Mouse (Mus musculus): Measurements from ENCODE around the gene Hoxc9.

Gene Hoxc9

DNA sequence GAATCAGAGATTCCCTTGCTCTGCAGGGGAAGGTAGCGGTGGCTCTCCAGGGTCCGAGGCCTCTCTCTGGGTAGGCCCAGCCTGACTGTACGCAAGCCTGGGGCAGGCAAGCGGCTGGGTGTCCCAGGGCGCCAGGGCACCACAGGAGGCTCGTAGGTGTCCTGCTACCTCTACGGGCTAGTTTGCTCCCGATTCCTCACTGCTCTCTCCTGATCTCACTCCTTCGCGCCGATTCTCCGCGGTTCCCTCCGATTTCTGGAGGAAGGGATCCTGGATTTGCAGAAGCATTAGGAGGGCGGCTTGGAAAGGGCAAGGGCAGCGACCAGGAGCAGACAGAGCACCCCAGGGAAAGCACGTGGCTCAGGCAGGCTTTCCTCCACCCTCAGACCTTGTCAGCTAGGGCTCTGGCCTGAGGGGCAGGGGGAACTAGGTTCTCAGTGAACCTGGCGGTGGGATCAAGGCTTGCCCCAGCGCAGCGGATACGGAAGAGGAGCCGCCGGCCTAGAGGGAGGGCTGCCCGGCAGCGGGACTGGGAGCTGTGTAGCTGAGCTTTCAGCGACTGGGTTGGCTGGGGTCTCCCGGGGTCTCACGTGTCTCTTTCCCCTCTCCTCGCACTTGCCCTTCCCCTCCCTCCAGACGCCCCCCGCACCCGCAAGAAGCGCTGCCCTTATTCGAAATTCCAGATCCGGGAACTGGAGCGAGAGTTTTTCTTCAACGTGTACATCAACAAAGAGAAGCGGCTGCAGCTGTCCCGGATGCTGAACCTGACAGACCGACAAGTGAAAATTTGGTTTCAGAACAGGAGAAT lies 20.2 kb upstream of the Hoxc9 start:
- DNase-seq (ENCODE audit: low spot score in 2 of 2) = no peak

DNA sequence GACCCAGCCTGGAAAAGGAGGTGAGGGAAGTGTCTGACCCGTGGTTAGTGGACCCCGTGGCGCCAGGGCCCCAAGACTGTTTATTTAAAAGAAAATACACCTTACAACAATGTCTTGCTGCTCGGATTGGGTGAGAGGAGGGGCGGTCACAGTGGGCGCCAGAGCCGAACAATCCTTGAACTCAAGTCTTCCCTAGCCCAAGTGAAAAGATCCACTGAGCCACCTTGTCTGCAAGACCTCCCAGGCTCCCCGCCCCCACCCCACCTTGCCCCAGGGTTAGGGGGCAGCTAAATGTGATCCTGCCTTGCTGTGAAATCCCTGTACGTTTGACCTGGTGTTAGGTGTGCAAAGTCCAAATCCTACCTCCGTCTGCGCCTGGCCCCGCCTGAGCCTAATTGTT lies 19.3 kb upstream of the Hoxc9 start:
- no peak for DNase-seq (ENCODE audit: low spot score in 2 of 2)

DNA sequence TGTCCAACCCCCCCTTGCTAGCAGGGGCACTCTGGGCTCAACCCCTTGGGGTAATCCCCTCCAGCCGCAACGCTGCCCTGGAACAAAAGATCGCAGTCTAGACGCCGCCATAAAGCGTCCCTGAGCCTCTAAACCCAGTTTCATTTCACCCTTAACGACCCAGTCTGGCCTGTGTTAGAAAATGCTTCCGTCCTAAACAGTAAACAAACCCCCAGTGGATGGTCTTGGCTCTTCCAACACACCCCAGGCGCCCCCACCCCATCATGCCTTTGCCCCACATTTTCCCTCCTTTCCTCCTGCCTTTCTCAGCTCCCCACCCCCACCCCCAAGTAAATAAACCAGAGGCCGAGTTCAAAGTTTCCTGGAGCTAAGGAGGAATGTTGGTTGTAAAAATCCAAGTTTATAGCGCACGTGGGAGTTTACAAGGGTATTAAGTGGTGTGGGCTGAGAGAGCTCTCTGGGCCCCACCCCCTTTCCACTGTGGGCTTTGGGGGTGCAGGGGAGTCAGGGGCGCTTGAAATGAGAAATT lies 16.5 kb upstream of the Hoxc9 start:
- DNase-seq (ENCODE audit: low spot score in 2 of 2) = no peak

DNA sequence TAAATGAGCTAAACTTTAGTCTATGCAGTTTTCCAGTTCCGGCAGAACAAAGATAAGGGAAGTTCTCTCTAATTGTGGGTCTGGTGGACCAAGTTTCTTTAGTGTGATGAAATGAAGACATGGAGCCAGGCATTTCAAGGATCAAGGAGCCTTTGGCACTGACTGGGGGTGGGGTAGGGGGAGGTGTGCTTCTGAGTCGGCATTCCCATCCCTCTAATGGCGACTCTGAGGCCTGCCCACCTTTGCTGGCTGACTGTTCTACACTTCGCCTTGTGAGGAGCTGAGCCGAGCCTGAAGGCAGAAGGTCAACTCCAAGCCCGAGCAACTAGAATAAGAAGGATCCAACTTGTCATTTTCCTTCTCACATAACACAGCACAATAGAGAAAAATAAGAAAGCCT lies 14.5 kb upstream of the Hoxc9 start:
- DNase-seq (ENCODE audit: low spot score in 2 of 2) = no peak

DNA sequence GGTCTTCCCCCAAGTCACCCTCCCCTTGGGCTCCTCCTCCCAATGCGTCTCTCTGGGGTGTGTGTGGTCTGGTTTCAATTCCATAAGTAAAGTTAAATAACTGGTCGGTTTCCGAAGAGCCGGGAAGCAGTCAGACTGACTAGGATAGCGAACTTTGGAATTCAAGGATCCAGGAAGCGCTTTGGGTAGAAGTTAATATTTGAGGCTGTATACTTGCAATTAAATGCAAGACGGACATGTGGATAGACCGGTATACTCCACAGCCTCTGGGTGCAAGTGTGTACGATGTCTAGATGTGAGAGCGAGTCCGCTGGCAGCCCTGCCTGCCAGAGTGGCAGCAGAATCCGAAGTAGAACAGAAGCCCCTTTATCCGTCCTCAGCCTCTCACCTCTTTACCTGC lies 13.7 kb upstream of the Hoxc9 start:
- DNase-seq (ENCODE audit: low spot score in 2 of 2) = no peak

DNA sequence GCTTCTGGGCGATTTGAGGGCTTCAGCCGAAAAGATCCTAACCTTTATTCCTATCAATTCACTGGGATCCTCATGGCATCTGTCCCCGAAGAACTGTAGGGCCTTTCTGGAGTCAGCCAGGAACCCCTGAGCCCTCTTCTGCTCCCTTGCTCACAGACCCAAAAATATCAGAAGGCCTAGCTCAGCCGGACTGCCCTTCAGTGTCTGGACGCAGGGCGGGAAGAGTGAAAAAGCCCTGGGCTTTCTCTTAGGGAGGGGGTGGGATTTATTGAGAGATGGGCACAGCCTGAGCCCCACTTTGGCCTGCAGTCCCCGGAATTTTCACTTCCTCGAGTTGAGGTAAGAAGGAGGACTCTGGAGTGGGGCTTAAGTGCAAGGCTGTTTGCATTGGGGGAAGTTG lies 13.0 kb upstream of the Hoxc9 start:
- no peak for DNase-seq (ENCODE audit: low spot score in 2 of 2)

DNA sequence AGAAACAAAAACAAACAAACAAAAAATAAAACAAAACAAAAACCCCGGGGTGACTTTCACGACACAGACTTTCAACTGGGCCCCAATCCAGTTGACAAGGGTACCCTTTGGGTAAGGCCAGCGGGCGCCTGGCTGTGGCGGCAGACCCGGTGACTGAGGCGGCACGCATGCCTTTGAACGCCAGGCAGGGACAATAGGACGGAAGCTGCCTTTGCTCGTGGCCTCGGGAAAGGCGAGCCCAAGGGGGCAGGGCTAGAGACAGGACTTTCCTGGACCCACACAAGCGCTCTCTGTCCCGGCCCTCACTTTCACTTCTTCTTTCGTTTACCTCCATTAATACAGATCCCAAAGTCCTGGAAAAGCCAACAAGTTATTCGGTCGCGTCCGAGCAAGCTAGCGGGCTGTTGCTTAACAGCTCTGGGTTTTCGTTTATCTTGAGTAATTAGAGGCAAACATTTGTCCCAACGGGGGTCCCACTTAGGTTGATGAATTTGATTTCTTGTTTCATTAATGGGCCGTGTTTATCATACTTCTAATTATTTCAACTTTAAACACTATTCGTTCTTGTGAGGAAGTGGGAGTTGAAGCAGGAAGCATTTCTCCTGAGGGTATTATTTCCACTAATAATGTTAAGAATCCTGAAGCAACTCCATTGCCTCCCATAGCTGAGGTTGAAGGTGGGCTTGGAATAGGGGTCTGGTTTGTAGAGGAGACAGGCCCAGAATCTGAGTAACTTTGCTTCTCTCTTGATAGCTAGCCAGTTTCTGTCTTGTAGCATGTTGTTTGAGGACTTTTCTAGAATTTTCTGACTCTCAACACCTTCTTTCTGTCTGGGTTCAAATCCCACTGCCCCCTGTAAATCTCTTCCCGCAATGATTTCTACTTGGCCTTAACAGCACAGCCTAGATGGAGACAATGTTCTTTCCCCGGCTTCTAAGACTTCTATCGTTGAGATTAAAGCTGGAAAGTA lies 12.3 kb upstream of the Hoxc9 start:
- DNase-seq (ENCODE audit: low spot score in 2 of 2) = no peak

DNA sequence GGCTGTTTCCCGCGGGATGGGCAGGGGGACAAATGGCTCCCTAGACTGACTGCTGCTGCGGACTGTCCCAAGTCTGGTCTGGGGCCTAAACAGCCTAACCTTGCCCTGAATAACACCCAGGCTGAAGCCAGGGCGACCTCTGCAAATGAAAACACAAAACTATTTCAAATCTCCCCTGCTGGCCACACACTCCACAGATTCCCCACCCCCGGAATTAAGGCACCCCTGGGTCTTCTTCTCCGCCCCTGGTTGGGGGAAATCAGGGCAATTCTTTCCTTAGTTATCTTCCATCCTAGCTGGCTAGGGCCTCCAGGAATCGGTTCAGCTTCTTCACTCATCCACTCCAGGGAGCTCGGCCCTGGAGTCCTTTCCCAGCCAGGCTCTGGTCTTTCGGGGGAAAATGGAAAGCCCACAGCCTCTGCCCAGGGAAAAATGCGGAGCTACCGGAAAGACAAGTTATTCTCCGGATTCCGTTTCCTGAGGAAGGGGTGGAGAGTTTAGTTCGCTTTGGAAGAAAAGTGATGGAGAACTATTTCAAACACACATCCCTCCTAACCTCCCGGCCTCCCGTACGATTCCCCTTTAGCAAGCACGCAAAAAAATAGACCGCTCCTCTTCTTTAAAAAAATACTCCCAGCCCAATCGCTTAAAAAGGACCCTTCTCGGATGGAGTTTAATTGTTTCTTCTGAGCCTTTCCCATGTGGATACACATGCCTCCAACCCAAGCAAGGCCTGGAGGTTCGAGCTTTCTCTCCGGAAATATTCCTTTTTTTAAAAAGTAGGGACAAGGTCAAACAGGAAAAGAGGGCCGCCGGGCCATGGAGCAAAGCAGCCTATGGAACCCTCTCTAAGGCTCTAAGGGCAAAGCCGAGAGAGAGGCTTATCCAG lies 11.0 kb upstream of the Hoxc9 start:
- DNase-seq (ENCODE audit: low spot score in 2 of 2) = no peak

DNA sequence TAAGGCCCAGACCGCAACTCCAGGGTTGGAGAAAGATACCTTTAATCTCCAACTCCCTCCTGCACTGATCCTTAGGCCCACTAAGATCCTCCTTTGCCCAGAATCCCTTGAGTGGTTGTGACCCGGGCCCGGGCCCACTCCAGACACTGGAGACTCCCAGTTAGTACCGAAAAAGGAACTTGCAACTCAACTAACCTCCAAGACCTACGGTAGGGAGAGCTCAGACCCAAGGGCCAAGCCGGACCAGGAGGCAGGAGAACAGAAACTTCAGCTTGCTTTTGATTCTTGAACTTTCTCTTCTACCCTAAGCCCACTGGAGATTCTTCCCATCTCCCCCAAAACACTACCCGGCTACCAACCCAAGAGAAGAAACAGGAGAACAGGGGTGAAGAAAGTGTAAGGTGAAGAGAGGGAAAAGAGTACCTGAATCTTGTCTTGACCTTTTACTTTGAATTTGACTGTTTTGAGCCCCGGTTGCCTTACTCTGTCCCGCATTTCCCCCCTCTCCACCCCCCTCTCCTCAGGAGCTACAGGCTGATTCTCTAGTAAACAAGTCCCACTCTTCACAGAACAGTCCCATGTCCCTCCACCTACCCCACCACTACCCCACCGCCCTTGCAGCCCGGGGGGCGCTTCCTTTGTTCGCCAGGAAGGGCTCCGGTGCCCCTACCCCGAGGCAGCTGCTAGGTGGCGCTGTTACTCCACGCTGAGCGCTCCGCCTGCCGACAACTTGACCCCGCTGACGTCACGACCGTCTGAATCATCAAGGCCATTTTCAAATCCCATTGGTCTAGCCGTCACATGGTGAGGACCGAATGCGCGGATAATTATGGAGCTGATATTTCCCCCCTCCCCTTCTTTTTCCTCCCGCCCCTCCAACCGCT lies 10.1 kb upstream of the Hoxc9 start:
- no peak for DNase-seq (ENCODE audit: low spot score in 2 of 2)

DNA sequence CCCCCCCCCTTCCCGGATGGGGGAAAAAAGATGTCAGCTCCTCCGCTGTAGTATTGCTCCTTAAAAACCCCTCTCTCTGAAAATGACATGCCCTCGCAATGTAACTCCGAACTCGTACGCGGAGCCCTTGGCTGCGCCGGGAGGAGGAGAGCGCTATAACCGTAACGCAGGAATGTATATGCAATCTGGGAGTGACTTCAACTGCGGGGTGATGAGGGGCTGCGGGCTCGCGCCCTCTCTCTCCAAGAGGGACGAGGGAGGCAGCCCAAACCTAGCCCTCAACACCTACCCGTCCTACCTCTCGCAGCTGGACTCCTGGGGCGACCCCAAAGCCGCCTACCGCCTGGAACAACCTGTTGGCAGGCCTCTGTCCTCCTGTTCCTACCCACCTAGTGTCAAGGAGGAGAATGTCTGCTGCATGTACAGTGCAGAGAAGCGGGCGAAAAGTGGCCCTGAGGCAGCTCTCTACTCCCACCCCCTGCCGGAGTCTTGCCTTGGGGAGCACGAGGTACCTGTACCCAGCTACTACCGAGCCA lies 9.4 kb upstream of the Hoxc9 start, which contains the start of gene Hoxc10:
TSS of gene Hoxc10 (plus strand) at position 21 of the 536 bp plus-strand sequence.
- no peak for DNase-seq (ENCODE audit: low spot score in 2 of 2)

DNA sequence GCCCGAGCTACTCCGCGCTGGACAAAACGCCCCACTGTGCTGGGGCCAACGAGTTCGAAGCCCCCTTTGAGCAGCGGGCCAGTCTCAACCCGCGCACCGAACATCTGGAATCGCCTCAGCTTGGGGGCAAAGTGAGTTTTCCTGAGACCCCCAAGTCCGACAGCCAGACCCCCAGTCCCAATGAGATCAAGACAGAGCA lies 9.0 kb upstream of the Hoxc9 start, which contains the start of gene Hoxc5:
TSS of gene Hoxc5 (plus strand) at position 132 of the 199 bp plus-strand sequence.
- no peak for DNase-seq (ENCODE audit: low spot score in 2 of 2)

DNA sequence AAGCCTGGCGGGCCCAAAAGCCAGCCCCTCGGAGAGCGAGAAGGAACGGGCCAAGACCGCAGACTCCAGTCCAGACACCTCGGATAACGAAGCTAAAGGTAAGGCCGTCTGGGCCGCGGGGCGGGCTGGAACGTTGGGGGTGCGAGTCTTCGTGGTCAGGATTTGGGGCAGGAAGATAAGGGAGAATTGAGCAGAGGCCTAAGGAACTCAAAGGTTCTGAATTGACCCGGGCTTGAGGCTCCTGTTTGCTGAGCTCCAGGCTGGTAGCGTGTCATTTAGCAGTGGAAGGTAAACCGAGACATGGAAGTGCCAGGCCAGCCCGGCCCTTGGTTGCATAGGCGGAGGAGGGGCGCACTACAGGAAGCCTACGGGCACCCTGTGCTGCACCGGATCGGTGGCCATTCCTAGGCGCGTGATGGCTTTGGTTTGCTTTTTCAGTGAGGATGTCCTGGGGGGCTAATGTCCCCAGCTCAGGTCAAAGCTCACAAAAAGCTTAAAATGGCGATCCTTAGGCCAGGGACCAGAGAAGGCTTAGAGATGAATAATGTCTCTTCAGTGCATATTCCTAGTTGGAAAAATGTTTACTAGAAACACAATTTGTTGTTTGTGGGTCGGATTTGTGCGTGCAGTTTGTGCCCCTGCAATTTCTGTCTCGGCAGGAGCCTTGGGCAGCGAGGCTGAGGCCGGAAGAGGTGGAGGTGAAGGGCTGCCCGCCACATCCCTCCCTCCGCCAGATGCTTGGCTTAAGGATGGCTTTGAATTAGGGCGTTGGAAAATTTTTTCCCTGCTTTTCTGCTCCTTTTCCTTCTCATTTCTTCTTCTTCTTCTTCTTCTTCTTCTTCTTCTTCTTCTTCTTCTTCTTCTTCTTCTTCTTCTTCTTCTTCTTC lies 8.5 kb upstream of the Hoxc9 start:
- no peak for DNase-seq (ENCODE audit: low spot score in 2 of 2)

DNA sequence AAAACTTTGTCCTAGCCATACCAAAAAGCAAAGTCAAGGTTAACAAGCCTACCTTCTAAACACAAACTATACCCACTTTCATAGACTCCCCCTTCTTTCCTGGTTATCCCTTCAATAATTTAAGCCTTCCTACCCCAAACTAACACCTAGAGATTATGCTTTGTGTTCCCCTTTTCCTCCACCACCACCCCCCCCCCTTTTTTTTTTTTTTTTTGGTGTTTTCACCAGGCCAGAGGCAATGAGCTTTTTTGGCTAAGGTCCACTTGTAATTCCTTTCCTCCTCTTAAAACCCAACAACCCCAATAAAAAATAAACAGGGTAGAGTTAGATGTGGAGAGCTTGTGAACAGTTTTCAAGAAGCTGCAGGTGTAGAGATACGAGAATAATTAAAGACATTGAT lies 6.9 kb upstream of the Hoxc9 start:
- no peak for DNase-seq (ENCODE audit: low spot score in 2 of 2)

DNA sequence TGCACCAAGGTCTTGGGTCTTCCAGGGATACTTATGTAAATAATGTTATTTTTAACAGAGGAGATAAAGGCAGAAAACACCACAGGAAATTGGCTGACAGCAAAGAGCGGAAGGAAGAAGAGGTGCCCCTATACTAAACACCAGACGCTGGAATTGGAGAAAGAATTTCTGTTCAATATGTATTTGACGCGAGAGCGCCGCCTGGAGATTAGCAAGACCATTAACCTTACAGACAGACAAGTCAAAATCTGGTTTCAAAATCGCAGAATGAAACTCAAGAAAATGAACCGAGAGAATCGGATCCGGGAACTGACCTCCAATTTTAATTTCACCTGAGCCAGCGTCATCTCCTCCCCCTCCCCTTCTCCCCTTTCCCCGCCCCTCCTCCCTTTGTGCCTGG lies 5.5 kb upstream of the Hoxc9 start:
- no peak for DNase-seq (ENCODE audit: low spot score in 2 of 2)

DNA sequence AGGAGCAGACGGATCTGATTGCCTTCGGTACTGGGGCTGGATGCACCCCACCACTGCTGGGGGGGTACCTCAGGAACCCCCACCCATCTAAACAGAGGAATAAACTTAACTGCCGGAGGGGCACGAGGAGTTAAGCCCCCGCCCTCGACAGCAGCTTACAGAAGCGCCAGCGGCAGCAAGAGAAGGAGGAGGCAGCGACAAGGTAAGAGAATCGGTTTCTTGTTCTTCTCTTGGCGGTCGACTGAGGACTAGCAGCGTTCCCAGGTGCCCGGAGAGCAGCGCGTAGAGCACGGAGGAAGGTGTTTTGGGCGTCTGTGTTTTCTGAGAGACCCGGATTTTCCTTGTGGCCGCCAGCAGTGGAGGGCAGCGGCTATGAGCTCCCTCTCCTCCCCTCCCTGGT lies 4.0 kb upstream of the Hoxc9 start:
- DNase-seq (ENCODE audit: low spot score in 2 of 2) = no peak

DNA sequence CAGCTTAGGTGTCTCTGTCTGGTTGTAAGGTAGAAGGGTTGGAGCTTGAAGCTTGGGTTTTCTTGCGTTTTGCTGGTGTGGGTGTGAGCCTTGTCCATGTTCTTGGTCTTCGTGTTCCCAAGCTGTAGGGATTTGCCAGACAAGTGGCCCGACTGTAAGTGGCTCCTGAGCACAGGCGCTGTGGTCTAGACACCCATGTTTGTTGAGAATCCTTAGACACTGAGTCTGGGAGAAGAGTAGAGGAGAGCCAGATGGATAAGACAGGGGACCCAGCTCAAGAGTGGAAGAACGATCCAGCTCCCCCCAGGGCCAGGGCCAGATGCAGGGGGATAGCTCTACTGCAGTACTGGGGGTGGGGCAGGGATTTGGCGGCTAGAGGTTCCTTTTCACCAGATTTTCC lies 3.5 kb upstream of the Hoxc9 start:
- DNase-seq (ENCODE audit: low spot score in 2 of 2) = no peak

DNA sequence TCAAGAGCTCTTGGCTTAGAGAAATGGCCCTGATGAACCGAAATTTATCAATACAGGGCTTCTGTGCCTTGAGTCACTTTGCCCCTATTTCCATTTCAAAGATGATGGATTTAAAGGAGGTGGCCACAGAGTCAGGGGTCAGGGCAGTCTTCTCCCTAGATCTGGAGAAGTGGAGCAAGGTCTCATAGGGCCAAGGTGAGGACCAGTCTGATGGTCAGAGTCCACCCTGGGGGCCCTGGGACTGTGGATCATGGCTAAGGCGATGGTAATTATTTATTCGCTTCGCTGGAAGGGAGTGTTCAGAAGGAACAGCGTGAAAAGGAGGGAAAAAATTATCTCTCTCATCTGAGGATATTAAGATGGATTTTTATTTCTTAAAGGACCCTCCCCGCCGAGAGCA lies 1.2 kb upstream of the Hoxc9 start:
- DNase-seq (ENCODE audit: low spot score in 2 of 2) = no peak

DNA sequence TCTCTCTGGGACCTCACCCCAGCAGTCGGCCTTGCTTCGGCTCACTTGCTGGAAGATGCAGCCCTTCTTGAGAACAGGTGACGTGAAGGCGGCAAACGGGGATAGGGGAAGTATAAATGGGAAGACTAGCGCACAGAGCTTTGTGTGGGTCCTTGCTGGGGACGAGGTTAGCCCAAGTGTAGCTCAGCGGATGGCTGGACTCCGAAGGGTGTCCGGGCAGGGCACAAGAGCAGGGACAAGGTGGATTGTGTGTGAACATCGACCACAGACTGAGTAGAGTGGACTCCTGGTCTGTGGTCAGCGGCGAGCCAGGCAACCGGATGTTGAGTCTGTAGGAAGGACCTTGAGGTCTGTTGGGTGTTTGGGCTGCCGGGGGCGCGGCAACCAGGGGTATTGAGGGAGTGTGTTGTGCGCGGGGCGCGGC lies 539 bp upstream of the Hoxc9 start:
- DNase-seq (ENCODE audit: low spot score in 2 of 2) = no peak

DNA sequence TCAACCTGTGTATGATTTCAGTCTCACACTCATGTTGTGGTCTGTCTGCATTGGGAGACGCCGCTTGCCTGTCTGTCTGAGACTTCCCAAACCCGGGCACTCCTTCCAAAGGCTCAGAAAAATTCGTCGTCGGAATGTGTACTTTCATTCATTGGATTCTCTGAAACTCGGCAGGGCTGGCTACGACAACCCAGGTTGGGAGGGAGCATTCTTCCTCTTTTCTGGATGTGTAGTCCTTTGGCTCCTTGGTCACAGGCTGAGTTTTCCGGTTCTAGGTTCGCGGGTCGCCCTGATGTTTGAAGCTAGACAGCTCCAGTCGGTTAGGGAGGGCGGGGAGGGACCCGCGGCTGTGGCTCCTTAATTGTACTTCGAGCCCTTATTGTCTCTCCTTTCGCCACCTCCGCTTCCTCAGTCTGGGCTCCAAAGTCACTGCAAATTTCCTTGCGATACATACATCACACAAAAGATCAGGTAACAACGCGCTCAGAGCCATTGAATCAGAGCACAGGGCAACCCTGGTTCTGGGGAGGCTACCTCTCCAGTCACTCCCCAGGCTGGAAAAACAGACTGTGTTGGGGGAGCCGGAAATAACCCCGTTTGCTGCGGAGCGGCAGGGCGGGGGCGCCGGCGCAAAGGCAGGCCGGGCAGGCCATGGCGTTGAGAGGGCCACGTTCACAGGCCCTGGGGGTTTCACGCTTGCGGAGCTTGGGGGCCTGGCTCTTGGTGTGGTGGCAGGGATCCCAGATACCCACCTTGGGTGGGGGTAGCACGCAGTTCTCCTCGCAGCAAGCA lies 588 bp downstream of the Hoxc9 start:
- DNase-seq (ENCODE audit: low spot score in 2 of 2) = no peak

All from frontal cortex, postnatal 14 days (tissue).